Mouse (Mus musculus): ENCODE results near the gene Nos1ap.

Gene Nos1ap

DNA sequence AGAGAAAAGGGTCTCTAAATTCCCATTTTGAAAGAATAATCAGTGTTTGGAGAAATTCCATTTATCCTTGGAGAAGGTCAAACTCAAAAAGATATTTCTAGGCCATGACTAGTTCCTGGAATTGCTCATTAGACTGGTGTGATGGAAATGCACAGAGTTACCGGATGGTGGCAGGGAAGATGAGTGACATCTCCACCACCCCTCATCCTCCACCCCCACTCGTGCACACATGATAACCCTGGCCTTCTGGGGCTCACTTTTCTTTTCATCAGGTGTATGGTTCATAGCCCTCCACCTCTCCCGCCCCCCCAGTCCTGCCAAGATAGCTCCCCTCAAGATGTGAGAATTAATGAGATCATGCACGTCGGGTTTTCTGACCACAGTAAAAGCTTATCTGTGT lies 296.4 kb downstream of the Nos1ap start:
- no peak for DNase-seq (ENCODE audit: low spot score in 2 of 2)

DNA sequence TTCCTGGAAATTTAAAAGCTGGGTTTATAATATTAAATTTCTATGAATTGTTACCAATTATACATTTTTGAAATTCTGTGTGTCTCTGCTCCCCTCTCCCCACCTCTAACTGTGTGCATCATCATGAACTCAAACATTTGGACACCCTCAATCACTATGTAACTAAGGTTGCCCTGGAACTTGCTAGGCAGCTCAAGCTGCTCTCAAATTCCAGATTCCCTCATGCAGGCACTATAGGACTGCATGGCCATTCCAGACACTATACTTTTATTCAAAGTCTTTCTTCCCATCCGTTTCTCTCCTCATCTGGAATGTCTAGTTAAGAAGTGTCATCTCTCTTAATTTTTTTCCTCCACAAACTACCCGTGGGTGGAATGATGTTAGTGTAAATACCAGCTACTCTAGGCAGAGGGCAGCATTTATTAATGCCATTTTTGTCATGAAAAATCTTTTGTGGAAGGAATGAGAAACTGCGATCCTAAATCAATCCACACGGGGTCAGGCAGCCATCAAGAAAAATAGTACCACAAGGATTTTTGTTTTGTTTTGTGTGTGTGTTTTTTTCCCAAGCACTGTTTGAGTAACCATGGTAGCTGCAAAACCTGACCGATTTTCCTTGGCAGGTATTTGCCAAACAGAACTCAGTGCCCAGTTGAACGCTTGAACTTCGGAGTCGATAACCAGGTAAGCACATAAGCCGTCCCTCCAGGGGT lies 297.3 kb downstream of the Nos1ap start:
- DNase-seq (ENCODE audit: low spot score in 2 of 2) = peak; percentile 6 to 41

- DNase-seq (ENCODE audit: low spot score in 2 of 2) = no peak
Observed at GRCm38 (mm10) chr1:170282415-170283129, 307.1 kb downstream of the Nos1ap start.

DNA sequence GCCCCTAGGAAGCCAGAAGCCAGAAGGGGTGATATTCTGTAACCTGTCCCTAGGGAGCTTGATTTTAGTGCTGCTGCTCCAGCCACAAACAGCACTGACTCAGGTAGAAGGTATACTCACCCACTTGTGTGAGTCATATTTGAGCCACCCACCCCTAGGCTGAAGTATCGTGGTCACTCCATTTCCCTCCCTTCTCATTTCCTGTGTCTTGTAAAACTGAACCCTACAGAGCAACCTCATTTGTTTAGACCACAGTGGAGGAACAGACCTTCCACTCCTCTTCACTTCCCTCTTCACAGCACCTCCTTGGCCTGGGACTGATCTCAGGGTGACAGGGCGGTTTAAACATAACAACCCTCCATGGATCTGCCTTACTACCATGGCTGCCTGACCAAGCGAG lies 312.6 kb downstream of the Nos1ap start, which contains the start of gene Sh2d1b1:
Gene Sh2d1b1 (plus strand): TSS at position 305 of the 400 bp plus-strand sequence.
- no peak for DNase-seq (ENCODE audit: low spot score in 2 of 2)

GRCm38 (mm10) chr1:170273252-170273651 lies 316.4 kb downstream of the Nos1ap start:
- DNase-seq (ENCODE audit: low spot score in 2 of 2) = no peak

GRCm38 (mm10) chr1:170270696-170271095 lies 319.0 kb downstream of the Nos1ap start:
- DNase-seq (ENCODE audit: low spot score in 2 of 2) = no peak

- DNase-seq (ENCODE audit: low spot score in 2 of 2) = no peak
Observed at GRCm38 (mm10) chr1:170270281-170270680, 319.4 kb downstream of the Nos1ap start.

DNA sequence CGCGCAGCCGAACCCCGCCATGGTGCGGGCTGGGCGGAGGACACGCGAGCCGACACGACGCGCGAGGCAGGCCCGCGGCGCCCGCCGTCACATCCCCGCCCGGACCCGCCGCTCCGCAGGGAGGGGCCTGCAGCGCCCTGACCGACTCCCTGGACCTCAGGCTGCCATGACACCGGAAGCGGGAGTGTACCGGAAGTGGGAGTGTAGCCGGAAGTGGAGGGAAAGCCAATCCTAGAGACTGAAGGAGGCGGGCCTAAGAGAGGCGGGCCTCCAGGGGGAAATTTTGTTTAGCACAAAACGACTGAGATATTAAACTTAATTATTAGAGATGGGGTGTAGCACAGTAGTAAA lies 334.1 kb downstream of the Nos1ap start:
- peak; percentile 84 to 87 for DNase-seq (ENCODE audit: low spot score in 2 of 2)

DNA sequence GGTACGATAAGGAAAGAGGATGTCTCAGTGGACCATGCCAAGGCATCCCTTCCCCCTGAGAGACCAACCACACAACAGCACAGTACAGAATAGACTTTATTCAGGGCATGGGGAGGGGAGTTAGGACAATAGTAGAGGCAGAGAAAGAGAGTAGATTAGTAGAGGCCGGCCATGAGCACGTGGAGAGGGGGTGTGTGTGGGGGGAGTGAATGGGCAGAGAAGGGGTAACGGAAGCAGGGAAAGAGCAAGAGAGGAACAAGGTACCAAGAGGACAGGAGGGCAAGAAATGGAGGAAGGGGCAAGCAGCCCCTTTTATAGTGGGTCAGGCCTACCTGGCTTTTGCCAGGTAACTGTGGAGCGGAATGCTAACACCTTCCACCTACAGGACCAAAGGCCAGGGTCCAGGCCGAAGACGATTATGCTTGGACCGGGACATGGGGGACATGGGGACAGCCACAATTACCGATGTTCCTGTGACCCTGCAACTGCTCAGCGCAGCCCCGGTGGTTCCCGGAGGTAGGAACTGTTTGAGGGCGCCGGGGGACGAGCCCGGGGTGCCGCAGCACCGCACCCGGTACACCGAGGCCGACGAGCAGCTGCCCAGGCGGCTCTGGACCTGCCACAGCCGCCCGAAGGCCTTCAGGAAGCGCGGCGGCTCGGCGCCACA lies 334.6 kb downstream of the Nos1ap start:
- DNase-seq (ENCODE audit: low spot score in 2 of 2) = no peak
